Mouse (Mus musculus) limb, embryonic 11.5 days (tissue): Measurements from ENCODE around the gene H2-T24. TPM values are rescaled to one million over a fixed set of nuclear protein-coding genes. Genes with fewer than 3 reads are reported as not detected.

ENCODE experiments used
- ATAC-seq: fragments of 200-750 bp; cut with Nextera tagmentation; 2 replicates; pipeline ENCODE4 v1.8.0; 2017; ENCODE audit warnings: low read depth; ENCODE audit not compliant: insufficient number of reproducible peaks, low FRiP score, low TSS enrichment
- DNase-seq: peaks from one replicate; pipeline ENCODE4 v3.0.0-alpha.2; 2015; ENCODE audit warnings: low spot score
- H3K27ac ChIP-seq: fragments of 300-500 bp; sonication (generic); replicated peaks from 2 replicates; pipeline ENCODE4 v1.5.1; 2014; ENCODE audit warnings: low read depth, mild to moderate bottlenecking, low read length
- H3K27me3 ChIP-seq: fragments of 300-500 bp; sonication (generic); 2 replicates; pipeline ENCODE4 v1.6.1; 2014; ENCODE audit warnings: mild to moderate bottlenecking, low read length, mixed read lengths; ENCODE audit not compliant: control insufficient read depth, insufficient read depth
- H3K36me3 ChIP-seq: fragments of 300-500 bp; sonication (generic); 2 replicates; pipeline ENCODE4 v1.6.1; 2014; ENCODE audit warnings: mild to moderate bottlenecking, low read length, moderate library complexity, mixed read lengths; ENCODE audit not compliant: control insufficient read depth, insufficient read depth
- H3K4me1 ChIP-seq: fragments of 300-500 bp; sonication (generic); 2 replicates; pipeline ENCODE4 v1.6.1; 2014; ENCODE audit warnings: low read length, mixed read lengths; ENCODE audit not compliant: control insufficient read depth, insufficient read depth
- H3K4me2 ChIP-seq: fragments of 300-500 bp; sonication (generic); 2 replicates; pipeline ENCODE4 v1.6.1; 2014; ENCODE audit warnings: low read depth, mild to moderate bottlenecking, moderate library complexity; ENCODE audit not compliant: severe bottlenecking
- H3K4me3 ChIP-seq: fragments of 300-500 bp; sonication (generic); 2 replicates; pipeline ENCODE4 v1.5.1; 2014; ENCODE audit warnings: low read depth, low read length
- H3K9ac ChIP-seq: fragments of 300-500 bp; sonication (generic); 2 replicates; pipeline ENCODE4 v1.6.1; 2014; ENCODE audit warnings: mild to moderate bottlenecking, low read length
- H3K9me3 ChIP-seq: fragments of 300-500 bp; sonication (generic); 2 replicates; pipeline ENCODE4 v1.6.1; 2016; ENCODE audit warnings: low read length; ENCODE audit not compliant: control insufficient read depth
- WGBS: fragments of 180-500 bp; shearing (Covaris S2); extraction: QIAGEN DNeasy Blood & Tissue Kit; methylation state at CpG from one replicate; pipeline ENCODE4 v1.1.7; 2014; 5-methylcytosine and 5-hydroxymethylcytosine counted together
- polyA plus RNA-seq: library from polyadenylated mRNA; unstranded; fragments of >200 nt; fragmentation: Nextera tagmentation; extraction: Ambion mirVana; gene quantifications from 2 replicates; pipeline ENCODE4 v1.2.1, GENCODE M21; 2014

Gene H2-T24
- polyA plus RNA-seq, 1 experiment from 2014 or later: 2.3 TPM

DNA sequence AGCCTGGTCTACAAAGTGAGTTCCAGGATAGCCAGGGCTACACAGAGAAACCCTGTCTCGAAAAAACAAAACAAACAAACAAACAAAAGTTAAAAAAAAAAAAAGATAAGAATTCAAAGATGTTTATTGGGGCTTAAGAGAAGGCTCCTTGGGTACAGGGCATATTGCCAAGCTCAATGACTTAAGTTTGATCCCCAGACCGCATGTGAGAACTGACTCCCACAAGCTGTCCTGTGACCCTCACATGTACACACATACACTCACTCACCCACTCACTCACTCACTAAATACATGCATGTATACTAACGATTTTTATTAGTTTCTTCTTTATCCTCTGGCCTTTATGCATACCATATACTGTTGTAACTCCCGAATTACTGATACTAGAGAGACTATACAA lies 20.0 kb downstream of the H2-T24 start:
- ATAC-seq: no peak
- H3K27ac ChIP-seq: no peak overlapping the region
- no peaks in the 10 kb centered on the region for H3K27me3 ChIP-seq
- no peak for DNase-seq
- no peak overlapping the region for H3K9ac ChIP-seq
- H3K36me3 ChIP-seq: no peaks in the 10 kb centered on the region
- H3K4me3 ChIP-seq: no peak overlapping the region
- no peaks in the 10 kb centered on the region for H3K9me3 ChIP-seq
- no peak overlapping the region for H3K4me2 ChIP-seq
- H3K4me1 ChIP-seq: peaks cover 5% of the 10 kb centered on the region; the same call in 1 of the 2 replicates
- 90% methylated on average over 4 of the region's 4 CpGs for WGBS

- no peaks in the 10 kb centered on the region for H3K27me3 ChIP-seq
- peaks cover 9% of the 10 kb centered on the region; the same call in 1 of the 2 replicates for H3K4me1 ChIP-seq
- H3K4me2 ChIP-seq: no peak overlapping the region
- no peak overlapping the region for H3K9ac ChIP-seq
- H3K4me3 ChIP-seq: no peak overlapping the region
- no peak overlapping the region for H3K27ac ChIP-seq
- DNase-seq (no peak), ATAC-seq (no peak)
- 91% methylated on average over 7 of the region's 7 CpGs for WGBS
- no peaks in the 10 kb centered on the region for H3K36me3 ChIP-seq
- no peaks in the 10 kb centered on the region for H3K9me3 ChIP-seq
Observed at GRCm38 (mm10) chr17:35999356-35999755, 21.0 kb downstream of the H2-T24 start.

- Histone ChIP-seq H3K4me2 (no peak overlapping the region), H3K36me3 (no peaks in the 10 kb centered on the region), H3K9ac (no peak overlapping the region), H3K27ac (no peak overlapping the region), H3K4me1 (peaks cover 9% of the 10 kb centered on the region; the same call in 1 of the 2 replicates), H3K9me3 (no peaks in the 10 kb centered on the region), H3K4me3 (no peak overlapping the region), H3K27me3 (no peaks in the 10 kb centered on the region)
- no peak for DNase-seq
- WGBS: 90% methylated on average over 6 of the region's 6 CpGs
- ATAC-seq: no peak
Observed at GRCm38 (mm10) chr17:35998545-35999305, 21.6 kb downstream of the H2-T24 start.

- Histone ChIP-seq H3K27ac (no peak overlapping the region), H3K9me3 (no peaks in the 10 kb centered on the region), H3K4me1 (peaks cover 9% of the 10 kb centered on the region; the same call in 1 of the 2 replicates), H3K4me3 (no peak overlapping the region), H3K27me3 (no peaks in the 10 kb centered on the region), H3K4me2 (no peak overlapping the region), H3K36me3 (no peaks in the 10 kb centered on the region), H3K9ac (no peak overlapping the region)
- DNase-seq: no peak
- 64% methylated on average over 12 of the region's 12 CpGs for WGBS
- no peak for ATAC-seq
Observed at GRCm38 (mm10) chr17:35997713-35998510, 22.4 kb downstream of the H2-T24 start.

- Histone ChIP-seq H3K36me3 (no peaks in the 10 kb centered on the region), H3K4me1 (peaks cover 9% of the 10 kb centered on the region; the same call in 1 of the 2 replicates), H3K27me3 (no peaks in the 10 kb centered on the region), H3K27ac (no peak overlapping the region), H3K9ac (no peak overlapping the region), H3K9me3 (no peaks in the 10 kb centered on the region), H3K4me2 (no peak overlapping the region), H3K4me3 (no peak overlapping the region)
- 5% methylated on average over 11 of the region's 11 CpGs for WGBS
- DNase-seq: peak; percentile 98
- peak; percentile 46; the same call in 1 of the 2 replicates for ATAC-seq
Observed at GRCm38 (mm10) chr17:35996949-35997348, 23.4 kb downstream of the H2-T24 start.

GRCm38 (mm10) chr17:35994879-35995240 lies 25.5 kb downstream of the H2-T24 start:
- Histone ChIP-seq H3K4me3 (peak overlapping the region; percentile 55), H3K9me3 (no peaks in the 10 kb centered on the region), H3K27me3 (no peaks in the 10 kb centered on the region), H3K4me1 (peaks cover 9% of the 10 kb centered on the region; the same call in 1 of the 2 replicates), H3K27ac (no peak overlapping the region), H3K36me3 (no peaks in the 10 kb centered on the region), H3K9ac (peak overlapping the region; percentile 61), H3K4me2 (peak overlapping the region; percentile 73)
- DNase-seq (peak; percentile 43), ATAC-seq (no peak)
- 6% methylated on average over 14 of the region's 14 CpGs for WGBS

GRCm38 (mm10) chr17:35994175-35994878 lies 26.0 kb downstream of the H2-T24 start:
- H3K27me3 ChIP-seq: no peaks in the 10 kb centered on the region
- H3K27ac ChIP-seq: no peak overlapping the region
- peak overlapping the region; percentile 61 for H3K9ac ChIP-seq
- H3K36me3 ChIP-seq: no peaks in the 10 kb centered on the region
- no peaks in the 10 kb centered on the region for H3K9me3 ChIP-seq
- WGBS: 3% methylated on average over 31 of the region's 31 CpGs
- peak overlapping the region; percentile 55 for H3K4me3 ChIP-seq
- peak; percentile 80 for DNase-seq
- H3K4me2 ChIP-seq: peak overlapping the region; percentile 73
- peaks cover 9% of the 10 kb centered on the region; the same call in 1 of the 2 replicates for H3K4me1 ChIP-seq
- ATAC-seq: peak; percentile 24; the same call in 1 of the 2 replicates

DNA sequence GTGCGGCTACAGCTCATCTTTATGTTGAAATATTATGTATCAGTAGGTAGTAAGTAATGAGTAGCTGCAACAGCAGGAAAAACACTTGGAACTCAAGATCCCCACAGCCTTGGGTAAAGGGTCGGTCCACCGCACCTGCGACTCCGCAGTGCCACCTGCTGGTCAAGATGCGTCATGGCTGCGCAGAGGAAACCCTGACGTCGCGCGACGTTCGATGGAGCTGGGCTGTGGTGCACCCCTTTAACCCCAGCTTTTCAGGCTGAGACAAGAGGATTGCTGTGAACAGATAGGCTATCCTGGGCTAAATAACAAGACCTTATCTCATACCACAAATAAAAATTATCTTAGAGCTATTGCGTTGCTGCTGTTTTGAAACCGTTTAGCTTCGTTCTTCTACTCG lies 26.7 kb downstream of the H2-T24 start:
- Histone ChIP-seq H3K27me3 (no peaks in the 10 kb centered on the region), H3K4me2 (no peak overlapping the region), H3K4me1 (peaks cover 9% of the 10 kb centered on the region; the same call in 1 of the 2 replicates), H3K4me3 (0 out of 2 replicates have a peak overlapping the region, but pooled peaks have one; percentile 6), H3K9me3 (no peaks in the 10 kb centered on the region), H3K36me3 (peaks cover 3% of the 10 kb centered on the region; the same call in 1 of the 2 replicates), H3K9ac (no peak overlapping the region), H3K27ac (no peak overlapping the region)
- 8% methylated on average over 17 of the region's 17 CpGs for WGBS
- ATAC-seq (peak; percentile 55), DNase-seq (peak; percentile 92)
